Mouse (Mus musculus): ENCODE measurements at regions not wholly inside any gene's neighbourhood (a gene's known extent, or its start where the extent isn't known, plus 50 kb on each side); places are given as distances from the start of the nearest gene placed in this dataset.
A peak's percentile ranks its signal among the peaks of the same experiment; 100 is the strongest.

GRCm38 (mm10) chr6:127311192-127312054 is 135.2 kb upstream of the Parp11 start:
- DNase-seq, result no peak

GRCm38 (mm10) chr6:127317309-127317708 is 129.3 kb upstream of the Parp11 start:
- DNase-seq, result no peak

DNA sequence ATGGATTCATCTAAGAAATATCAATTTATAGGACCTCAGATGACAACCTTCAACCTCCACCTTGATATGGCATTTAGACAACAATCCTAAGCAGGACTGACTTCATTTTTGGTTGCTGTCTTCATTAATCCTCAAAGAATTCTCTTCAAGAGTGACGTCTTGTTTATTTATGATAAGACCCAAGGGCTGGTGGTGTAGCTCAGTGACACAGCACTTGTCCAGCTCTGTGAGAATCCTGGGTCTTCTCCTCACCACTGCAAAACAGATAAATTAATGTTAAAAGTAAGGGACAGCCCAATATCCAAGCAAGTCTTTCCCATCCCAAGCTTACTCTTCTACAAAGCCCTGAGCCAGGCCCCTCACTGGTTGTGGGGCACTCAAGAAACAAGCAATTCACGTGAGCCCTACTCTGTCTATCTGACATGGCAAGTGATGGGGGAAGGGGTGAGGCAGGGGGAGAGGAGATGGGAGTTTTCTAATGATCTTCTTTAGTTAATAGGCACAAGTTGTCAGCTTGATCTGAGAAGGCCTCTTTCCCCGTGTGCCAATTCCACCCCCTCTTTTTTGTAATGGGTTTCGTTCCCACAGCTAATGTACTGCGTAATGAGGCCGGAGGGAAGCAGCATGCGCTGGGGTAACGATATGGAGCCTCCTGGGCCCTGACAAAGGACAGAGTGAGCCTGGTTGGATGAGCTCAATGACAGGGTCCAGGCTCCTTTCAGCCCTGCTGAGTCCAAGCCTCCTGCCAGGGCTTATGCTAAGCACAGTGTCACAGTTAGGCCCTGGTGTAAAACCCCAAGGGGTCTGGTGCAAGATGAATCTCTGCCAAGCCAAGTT is 127.7 kb upstream of the Parp11 start:
- no peak for DNase-seq

DNA sequence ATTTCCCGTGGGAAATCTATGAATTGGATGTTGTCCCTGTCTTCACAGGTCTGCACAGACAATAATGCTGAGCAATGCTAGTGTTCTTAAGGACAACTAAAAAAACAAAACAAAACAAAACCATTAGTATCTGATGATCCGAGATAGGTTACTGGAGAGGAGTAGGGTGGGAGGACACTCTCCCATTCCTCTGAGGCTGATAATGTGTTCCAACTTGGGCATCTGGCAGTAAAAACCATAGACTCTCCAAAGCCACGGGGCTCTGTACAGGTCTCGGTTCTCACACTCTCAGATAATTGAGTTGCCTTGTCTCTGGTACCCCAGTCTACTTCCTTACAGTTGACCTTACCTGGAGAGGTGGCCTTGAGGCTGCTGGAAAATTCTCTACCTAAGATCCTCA is 126.0 kb upstream of the Parp11 start:
- no peak for DNase-seq

- DNase-seq, result no peak
Measured at GRCm38 (mm10) chr6:127321031-127321430, 125.6 kb upstream of the Parp11 start.

DNA sequence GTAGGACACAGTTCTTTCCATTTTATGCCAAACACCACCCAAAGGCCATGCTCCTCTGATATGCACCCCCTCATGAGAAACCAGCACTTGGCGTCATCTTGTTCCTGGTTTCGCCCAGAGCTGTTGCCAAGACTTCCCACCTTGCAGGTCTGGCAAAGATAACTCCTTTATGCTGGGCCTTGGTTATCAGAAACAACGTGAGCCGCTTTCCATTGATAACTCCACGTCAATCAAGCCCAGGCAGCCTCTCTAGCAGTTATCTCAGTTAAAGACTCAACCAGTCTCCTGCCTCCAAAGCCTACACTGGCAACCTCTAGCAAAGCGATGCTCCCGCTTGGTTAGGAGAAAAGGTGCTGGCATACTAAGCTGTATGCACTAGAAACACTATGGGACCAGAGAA is 124.2 kb upstream of the Parp11 start:
- no peak for DNase-seq

- DNase-seq, result peak; percentile 59
Measured at GRCm38 (mm10) chr6:127324984-127325383, 121.7 kb upstream of the Parp11 start.

- no peak for DNase-seq
Measured at GRCm38 (mm10) chr6:127325596-127326332, 120.9 kb upstream of the Parp11 start.

DNA sequence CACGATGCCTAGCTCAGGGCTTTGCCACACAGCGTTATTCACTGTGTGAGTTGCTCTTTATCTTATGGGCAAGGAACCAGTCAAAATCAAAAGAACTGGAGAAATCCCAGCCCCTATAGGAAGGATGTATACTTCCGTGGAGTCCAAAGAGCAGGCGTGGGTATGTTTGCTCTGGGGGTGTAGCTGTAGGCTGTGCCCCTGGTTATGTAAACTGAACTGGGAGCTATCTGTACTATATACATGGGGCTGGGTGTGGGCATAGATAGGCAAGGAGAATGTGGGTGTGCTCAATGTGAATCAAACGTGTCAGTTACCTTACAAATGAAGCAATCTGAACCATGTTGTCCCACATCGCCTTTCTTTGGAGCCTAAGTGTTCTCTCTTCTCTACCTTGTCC is 120.3 kb upstream of the Parp11 start:
- no peak for DNase-seq

GRCm38 (mm10) chr6:127329191-127330014 is 117.2 kb upstream of the Parp11 start:
- peak; percentile 13 for DNase-seq

DNA sequence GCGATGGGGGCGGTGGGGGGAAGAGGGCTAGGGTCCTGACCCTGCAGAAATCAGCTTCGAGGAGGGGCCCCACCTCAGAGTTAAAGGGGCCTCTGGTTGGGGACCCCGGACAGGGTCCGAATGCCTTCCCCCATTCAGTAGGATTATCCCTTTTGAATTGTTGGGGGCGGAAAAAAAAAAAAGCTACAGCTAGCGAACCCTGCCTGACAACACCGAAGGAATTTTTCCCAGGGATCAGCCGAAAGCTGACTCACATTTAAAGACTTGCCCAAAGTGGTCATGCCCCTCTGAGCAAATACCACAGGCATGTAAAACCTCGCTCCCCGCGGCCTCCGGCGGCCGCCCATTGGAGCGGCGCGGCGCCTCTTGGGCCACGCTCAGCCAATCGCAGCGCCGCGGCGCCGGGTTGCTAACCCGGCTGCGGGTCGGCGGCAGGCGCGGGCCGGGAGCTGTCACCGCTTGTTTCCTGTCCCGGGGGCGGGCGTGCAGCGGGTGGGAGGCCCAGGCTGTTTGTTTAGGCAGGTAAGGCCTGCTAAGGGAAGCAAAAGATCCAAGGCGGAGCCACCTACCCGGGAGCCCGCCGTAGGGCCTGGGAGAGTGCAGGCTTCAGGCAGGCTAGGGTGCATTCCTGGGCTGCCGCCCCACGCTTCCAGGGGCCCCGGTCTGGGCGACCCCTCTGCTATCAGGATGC is 116.5 kb upstream of the Parp11 start:
- peak; percentile 72 for DNase-seq

- no peak for DNase-seq
Measured at GRCm38 (mm10) chr6:127331091-127331490, 115.5 kb upstream of the Parp11 start.

GRCm38 (mm10) chr6:127334256-127334655 is 112.4 kb upstream of the Parp11 start:
- no peak for DNase-seq

GRCm38 (mm10) chr6:127335462-127335886 is 111.2 kb upstream of the Parp11 start:
- DNase-seq, result no peak

- no peak for DNase-seq
Measured at GRCm38 (mm10) chr6:127335996-127336660, 110.5 kb upstream of the Parp11 start.

- DNase-seq, result peak; percentile 16
Measured at GRCm38 (mm10) chr6:127336681-127337397, 109.8 kb upstream of the Parp11 start.

GRCm38 (mm10) chr6:127337398-127337871 is 109.2 kb upstream of the Parp11 start:
- peak; percentile 16 for DNase-seq

DNA sequence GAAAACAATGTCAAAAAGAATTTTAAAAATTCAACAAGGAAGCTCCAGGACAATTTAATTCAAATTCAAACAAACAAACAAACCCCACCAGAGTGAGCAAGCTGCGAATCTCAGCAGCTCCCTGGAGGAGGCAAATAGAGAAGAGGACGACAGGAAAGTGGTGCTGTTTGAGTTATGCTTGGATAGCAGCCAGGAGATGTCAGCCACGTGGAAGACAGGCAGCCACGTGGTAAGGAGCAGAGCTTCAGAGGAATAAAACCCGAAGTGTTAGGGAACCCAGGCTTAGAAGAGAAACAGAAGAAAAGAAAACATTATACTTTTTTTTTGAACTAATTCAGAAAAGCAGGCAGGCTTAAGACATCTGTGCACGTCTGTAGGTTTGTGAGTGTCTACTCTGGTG is 108.2 kb upstream of the Parp11 start:
- no peak for DNase-seq

DNA sequence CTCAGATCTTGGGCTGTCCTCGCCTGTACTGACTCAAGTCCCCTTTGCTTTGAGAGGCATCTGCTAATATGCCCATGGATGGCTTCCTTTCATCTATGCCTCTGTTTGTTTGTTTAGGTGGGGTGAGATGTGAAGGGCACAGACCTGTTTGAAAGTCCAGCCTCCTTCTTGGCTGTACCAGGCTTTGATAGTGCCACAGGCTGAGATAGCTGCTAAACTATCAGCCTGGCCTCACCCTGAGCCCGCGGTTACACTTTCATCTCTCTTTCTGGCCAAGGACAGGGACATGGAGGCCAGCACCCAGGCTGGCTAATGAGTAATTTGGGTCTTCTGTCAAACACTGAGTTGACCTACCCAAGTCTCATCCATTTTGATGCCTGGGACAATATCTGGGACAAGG is 105.0 kb upstream of the Parp11 start:
- no peak for DNase-seq

GRCm38 (mm10) chr6:127348770-127349409 is 97.8 kb upstream of the Parp11 start:
- DNase-seq, result no peak

Measured in right cerebral cortex, postnatal 4 days (tissue).